Mouse (Mus musculus): ENCODE measurements around the gene Dynll1. TPM values are rescaled to one million over a fixed set of nuclear protein-coding genes. Genes with fewer than 3 reads are reported as not detected.

Gene Dynll1
- polyA plus RNA-seq, 1 experiment from 2014 or later, result 1,163 TPM

DNA sequence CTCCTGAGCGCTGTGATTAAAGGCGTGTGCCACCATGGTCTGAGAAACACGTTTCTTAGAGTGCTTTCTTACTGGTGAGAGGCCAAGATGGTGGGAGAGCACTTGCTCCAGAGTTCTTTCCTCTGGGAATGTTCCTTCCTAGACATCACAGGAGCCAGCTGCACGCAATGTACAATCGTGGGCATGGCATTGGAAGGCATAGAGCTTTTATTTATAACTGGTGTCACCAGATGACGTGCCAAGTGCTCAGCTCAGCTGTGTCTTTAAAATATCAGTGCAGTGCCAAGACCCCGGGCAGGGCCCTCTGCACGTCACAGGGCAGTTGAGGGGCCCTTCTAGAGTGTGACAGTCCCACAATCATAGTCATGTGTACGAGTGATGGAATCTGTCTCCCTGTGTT lies 30.2 kb upstream of the Dynll1 start:
- no peak for ATAC-seq (ENCODE audit: low read depth)
- H3K9me3 ChIP-seq (ENCODE audit: control insufficient read depth, low read length), result no peaks in the 10 kb centered on the region
- H3K4me1 ChIP-seq (ENCODE audit: control insufficient read depth, insufficient read depth, low read length), result peaks cover 22% of the 10 kb centered on the region
- no peak overlapping the region for H3K27ac ChIP-seq (ENCODE audit: low read depth, low read length)
- no peak overlapping the region for H3K9ac ChIP-seq (replicated peaks; ENCODE audit: low read depth, low read length)
- H3K36me3 ChIP-seq (ENCODE audit: control insufficient read depth, insufficient read depth, low read length), result peaks cover 42% of the 10 kb centered on the region
- H3K4me3 ChIP-seq (ENCODE audit: low read depth, low read length), result no peak overlapping the region
- WGBS, result 89% methylated on average over 9 of the region's 9 CpGs
- H3K27me3 ChIP-seq (ENCODE audit: control insufficient read depth, insufficient read depth, low read length), result no peaks in the 10 kb centered on the region
- H3K4me2 ChIP-seq (ENCODE audit: low read depth, low read length), result no peak overlapping the region

DNA sequence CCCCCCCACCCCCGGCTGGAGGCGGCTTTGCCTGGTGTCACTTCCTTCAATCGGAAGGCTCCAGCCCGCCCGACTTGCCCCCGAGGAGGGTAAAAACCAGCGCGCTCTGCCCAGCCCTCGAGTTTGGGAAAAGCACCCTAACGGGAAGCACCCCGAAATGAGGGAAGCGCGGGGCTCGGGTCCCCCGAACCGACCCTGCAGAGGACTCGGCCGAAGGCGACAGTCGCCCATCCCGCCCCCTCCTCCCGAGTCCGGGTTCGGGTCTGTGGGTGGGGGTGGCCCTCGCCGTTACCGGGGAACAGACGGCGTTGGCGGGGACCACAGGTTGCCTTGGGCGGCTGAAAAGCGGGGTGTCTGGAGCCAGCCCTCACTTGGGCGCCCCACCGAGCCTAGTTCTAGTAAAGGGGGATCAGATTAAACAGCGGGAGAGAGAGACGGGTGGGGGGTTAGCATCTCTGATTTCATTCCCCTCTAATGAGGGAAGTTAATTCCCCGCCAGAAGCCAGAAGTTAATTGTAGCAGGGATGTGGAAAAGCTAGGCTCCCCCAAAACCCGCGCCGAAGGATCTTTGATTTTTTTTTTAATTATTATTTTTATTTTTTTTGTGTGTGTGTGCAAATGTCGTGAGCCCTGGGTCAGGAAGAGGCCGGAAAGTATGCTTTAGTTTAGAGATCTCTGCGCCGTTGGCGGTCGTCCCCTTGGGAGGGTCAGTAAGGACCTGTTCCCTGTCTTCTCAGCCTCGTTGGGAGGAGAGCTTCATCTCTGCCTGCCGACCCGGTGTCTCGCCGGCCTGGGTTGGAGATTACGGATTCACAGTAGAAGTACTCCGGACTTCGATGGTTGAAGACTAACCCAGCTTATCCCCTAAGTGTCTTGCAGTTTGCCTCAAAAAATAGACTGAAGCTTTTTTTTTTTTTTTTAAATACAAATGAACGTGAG lies 27.1 kb upstream of the Dynll1 start:
- peak overlapping the region; percentile 64 for H3K4me3 ChIP-seq (ENCODE audit: low read depth, low read length)
- H3K4me1 ChIP-seq (ENCODE audit: control insufficient read depth, insufficient read depth, low read length), result peaks cover 25% of the 10 kb centered on the region
- H3K27ac ChIP-seq (ENCODE audit: low read depth, low read length), result peak overlapping the region; percentile 81
- peak overlapping the region; percentile 85 for H3K4me2 ChIP-seq (ENCODE audit: low read depth, low read length)
- H3K9ac ChIP-seq (replicated peaks; ENCODE audit: low read depth, low read length), result peak overlapping the region; percentile 91
- WGBS, result under 1% methylated on average over 48 of the region's 55 CpGs
- ATAC-seq (ENCODE audit: low read depth), result 0 out of 2 replicates have a peak, but pooled peaks have one; percentile 18
- no peaks in the 10 kb centered on the region for H3K27me3 ChIP-seq (ENCODE audit: control insufficient read depth, insufficient read depth, low read length)
- H3K9me3 ChIP-seq (ENCODE audit: control insufficient read depth, low read length), result no peaks in the 10 kb centered on the region
- peaks cover 12% of the 10 kb centered on the region for H3K36me3 ChIP-seq (ENCODE audit: control insufficient read depth, insufficient read depth, low read length)

DNA sequence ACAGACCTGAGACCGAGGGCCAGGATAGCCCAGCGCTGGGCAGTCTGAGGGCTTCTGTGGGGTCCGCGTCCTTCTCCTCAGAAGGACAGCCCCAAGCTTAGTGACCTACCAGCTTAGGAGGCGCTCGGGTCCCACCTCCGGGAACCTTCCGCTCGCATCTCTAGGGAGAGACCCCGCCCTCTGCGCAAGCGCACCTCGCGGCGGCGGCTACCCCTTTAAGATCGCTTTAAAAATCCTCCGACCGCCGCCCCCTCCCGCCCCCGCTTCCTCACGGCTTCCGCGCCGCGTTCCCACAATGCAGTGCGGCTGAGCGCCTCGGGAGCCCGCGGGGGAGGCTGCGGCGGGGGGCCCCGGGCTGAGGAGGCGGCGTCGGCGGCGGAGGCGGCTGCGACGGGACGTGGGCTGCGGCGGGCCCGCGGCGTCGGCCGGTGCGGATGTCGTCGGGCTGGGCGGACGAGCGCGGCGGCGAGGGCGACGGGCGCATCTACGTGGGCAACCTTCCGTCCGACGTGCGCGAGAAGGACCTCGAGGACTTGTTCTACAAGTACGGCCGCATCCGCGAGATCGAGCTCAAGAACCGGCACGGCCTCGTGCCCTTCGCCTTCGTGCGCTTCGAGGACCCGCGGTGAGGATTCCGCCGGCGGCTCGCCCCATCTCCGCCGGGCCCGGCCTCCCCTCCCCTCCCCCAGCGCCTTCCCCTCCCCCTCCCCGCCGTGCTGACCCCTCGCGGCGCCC lies 26.2 kb upstream of the Dynll1 start, which contains the start of gene Srsf9:
Srsf9 (plus strand) TSS at position 303 of the 735 bp plus-strand sequence.
- ATAC-seq (ENCODE audit: low read depth), result peak; percentile 91
- Histone ChIP-seq H3K27me3 (ENCODE audit: control insufficient read depth, insufficient read depth, low read length) (no peaks in the 10 kb centered on the region), H3K4me1 (ENCODE audit: control insufficient read depth, insufficient read depth, low read length) (peaks cover 25% of the 10 kb centered on the region), H3K27ac (ENCODE audit: low read depth, low read length) (peak within 1 kb of the TSS; percentile 81), H3K9ac (replicated peaks; ENCODE audit: low read depth, low read length) (peak within 1 kb of the TSS; percentile 91), H3K4me2 (ENCODE audit: low read depth, low read length) (peak within 1 kb of the TSS; percentile 85), H3K9me3 (ENCODE audit: control insufficient read depth, low read length) (no peaks in the 10 kb centered on the region), H3K4me3 (ENCODE audit: low read depth, low read length) (peak within 1 kb of the TSS; percentile 64), H3K36me3 (ENCODE audit: control insufficient read depth, insufficient read depth, low read length) (peaks cover 4% of the 10 kb centered on the region; the same call in 1 of the 2 replicates)
- WGBS, result under 1% methylated on average over 70 of the region's 97 CpGs

DNA sequence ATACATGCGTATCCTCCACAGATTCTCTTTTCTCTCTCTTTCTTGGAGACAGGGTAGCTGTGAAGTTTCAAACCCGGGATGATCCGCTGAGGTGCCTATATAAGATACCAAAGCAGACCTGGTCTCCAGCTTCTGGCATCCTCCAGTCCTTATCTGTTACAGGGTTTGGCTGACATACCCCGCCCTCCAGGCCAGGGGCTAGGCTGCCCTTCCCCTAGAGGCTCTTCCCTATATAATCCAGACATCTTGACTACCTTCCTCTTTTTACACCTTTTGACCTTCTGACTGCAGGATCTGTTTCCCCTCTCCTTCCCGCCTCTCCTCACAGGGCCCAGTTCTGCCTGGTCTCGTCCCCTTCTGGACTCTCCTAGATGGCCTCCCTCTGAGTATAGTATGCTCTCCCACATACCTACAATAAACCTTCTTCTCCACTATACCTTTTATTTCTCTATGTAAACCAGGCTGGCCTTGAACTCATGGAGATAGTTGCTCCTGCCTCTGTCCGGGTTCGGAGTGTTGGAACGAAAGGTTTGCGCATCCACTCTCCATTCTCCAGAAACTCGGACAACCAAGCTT lies 25.5 kb upstream of the Dynll1 start:
- Histone ChIP-seq H3K4me2 (ENCODE audit: low read depth, low read length) (peak overlapping the region; percentile 85), H3K4me1 (ENCODE audit: control insufficient read depth, insufficient read depth, low read length) (peaks cover 25% of the 10 kb centered on the region), H3K27ac (ENCODE audit: low read depth, low read length) (peak overlapping the region; percentile 81), H3K36me3 (ENCODE audit: control insufficient read depth, insufficient read depth, low read length) (no peaks in the 10 kb centered on the region), H3K27me3 (ENCODE audit: control insufficient read depth, insufficient read depth, low read length) (no peaks in the 10 kb centered on the region), H3K9ac (replicated peaks; ENCODE audit: low read depth, low read length) (peak overlapping the region; percentile 91), H3K4me3 (ENCODE audit: low read depth, low read length) (peak overlapping the region; percentile 64), H3K9me3 (ENCODE audit: control insufficient read depth, low read length) (no peaks in the 10 kb centered on the region)
- WGBS, result 31% methylated on average over 11 of the region's 11 CpGs
- ATAC-seq (ENCODE audit: low read depth), result peak; percentile 32

DNA sequence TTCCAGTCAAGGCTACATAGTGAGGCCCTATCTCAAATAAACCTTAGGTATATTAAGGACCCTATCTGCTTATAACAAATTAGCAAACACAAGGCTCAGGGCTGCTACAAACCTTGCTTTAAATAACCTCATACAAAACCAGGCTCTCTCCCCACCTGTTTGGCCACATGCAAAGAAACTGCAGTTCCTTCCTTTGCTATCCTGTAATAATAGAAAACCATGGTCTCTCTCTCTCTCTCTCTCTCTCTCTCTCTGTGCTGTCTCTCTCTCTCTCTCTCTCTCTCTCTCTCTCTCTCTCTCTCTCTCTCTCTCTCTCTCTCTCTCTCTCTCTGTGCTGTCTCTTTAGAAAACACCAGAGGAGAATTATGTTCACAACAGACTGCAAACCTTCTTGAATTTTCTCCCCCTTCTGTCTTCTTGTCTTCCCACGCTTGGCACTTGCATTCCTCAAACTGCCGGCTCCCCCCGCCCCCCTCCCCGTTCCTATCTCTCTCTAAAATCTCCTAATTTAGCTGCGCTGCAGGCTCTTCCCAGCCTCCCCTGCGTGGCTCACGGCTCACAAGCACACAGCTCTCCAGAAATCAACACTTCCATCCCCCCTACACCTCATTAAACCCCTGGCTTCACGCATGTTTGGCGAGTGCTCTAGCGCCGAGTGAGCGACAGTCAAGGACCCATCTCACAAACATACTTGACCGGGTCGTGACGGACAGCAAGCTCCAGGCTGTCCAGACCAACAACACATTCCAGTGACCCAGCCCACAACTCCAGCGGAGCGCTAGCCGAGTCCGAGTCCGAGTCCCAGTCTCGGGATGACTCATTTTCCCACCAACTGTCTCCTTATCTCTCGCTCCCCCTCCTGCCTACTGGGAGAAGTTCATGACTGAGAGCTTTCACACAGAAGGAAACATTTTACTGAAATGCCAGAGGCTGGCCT lies 18.5 kb upstream of the Dynll1 start:
- peak overlapping the region; percentile 25; the same call in 1 of the 2 replicates for H3K9ac ChIP-seq (replicated peaks; ENCODE audit: low read depth, low read length)
- no peaks in the 10 kb centered on the region for H3K36me3 ChIP-seq (ENCODE audit: control insufficient read depth, insufficient read depth, low read length)
- under 1% methylated on average over 22 of the region's 22 CpGs for WGBS
- peak overlapping the region; percentile 25 for H3K4me3 ChIP-seq (ENCODE audit: low read depth, low read length)
- no peaks in the 10 kb centered on the region for H3K27me3 ChIP-seq (ENCODE audit: control insufficient read depth, insufficient read depth, low read length)
- no peaks in the 10 kb centered on the region for H3K9me3 ChIP-seq (ENCODE audit: control insufficient read depth, low read length)
- peaks cover 29% of the 10 kb centered on the region for H3K4me1 ChIP-seq (ENCODE audit: control insufficient read depth, insufficient read depth, low read length)
- peak; percentile 52; the same call in 1 of the 2 replicates for ATAC-seq (ENCODE audit: low read depth)
- peak overlapping the region; percentile 74 for H3K4me2 ChIP-seq (ENCODE audit: low read depth, low read length)
- peak overlapping the region; percentile 63 for H3K27ac ChIP-seq (ENCODE audit: low read depth, low read length)

DNA sequence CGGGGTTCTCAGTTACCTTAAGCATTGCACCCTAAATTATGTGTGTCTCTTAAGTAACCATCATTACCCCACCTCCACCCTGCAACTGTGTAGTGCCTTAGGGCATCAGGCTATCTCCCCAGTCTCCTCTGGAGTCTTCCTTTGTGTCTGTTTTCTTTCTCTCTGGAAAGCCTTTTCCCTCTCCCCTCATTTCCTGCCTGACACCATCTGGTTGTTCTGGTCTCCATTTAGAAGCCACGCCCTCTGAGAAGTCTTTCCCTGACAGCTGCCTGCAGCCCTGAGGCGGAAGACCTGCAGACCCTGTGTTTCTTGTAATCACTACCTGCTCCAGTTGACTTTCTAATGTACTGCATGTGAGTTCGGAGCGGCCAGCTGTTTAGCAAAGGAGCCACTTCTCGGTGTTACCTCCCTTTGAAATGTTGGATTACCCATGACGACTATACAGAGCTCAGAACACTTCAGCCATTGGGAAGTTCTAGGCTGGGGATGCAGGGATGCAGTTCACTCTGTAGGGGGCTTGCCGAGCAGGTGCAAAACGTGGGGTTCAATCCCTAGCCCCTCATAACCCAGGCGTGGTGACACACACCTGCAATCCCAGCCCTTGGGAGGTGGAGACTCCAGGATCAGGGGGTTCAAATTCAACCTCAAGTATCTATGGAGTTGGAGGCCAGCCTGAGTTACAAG lies 17.0 kb upstream of the Dynll1 start:
- 0 out of 2 replicates have a peak, but pooled peaks have one; percentile 29 for ATAC-seq (ENCODE audit: low read depth)
- Histone ChIP-seq H3K27me3 (ENCODE audit: control insufficient read depth, insufficient read depth, low read length) (no peaks in the 10 kb centered on the region), H3K9me3 (ENCODE audit: control insufficient read depth, low read length) (no peaks in the 10 kb centered on the region), H3K4me1 (ENCODE audit: control insufficient read depth, insufficient read depth, low read length) (peaks cover 29% of the 10 kb centered on the region), H3K9ac (replicated peaks; ENCODE audit: low read depth, low read length) (peak overlapping the region; percentile 26; the same call in 1 of the 2 replicates), H3K4me2 (ENCODE audit: low read depth, low read length) (peak overlapping the region; percentile 6; the same call in 1 of the 2 replicates), H3K36me3 (ENCODE audit: control insufficient read depth, insufficient read depth, low read length) (no peaks in the 10 kb centered on the region), H3K4me3 (ENCODE audit: low read depth, low read length) (no peak overlapping the region), H3K27ac (ENCODE audit: low read depth, low read length) (peak overlapping the region; percentile 80)
- 2% methylated on average over 10 of the region's 10 CpGs for WGBS

DNA sequence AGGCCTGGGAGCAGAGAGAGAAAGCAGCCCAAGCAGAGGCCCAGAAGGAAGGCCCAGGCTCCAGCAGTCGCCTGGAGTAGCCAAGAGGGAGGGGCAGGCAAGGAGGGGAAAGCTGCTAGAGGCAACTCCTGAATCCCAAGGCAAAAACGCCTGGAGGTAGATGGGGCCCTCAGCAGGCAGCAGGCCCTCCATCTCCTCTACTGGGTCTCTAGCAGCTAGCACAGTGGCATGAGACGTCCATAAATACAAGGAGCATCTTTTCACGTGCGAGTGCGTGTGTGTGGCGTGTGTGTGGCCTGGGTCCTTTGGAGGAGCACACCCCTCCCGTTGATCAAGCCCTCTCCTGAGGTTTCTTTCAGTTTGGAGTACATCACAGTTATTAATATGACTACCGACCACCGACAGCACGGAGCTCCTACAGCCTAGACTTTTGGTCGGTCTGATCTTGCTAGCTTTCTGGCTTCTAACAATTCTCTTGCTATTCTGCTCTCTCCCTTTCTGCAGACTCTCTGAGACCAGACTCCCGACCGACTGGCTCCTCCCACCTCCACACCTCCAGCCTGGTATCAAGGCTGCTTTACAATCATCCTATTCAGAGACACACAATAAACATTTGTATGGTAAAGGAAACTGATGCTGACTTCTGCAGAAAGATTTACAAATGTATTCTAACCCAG lies 16.3 kb upstream of the Dynll1 start:
- Histone ChIP-seq H3K9ac (replicated peaks; ENCODE audit: low read depth, low read length) (peak overlapping the region; percentile 26; the same call in 1 of the 2 replicates), H3K4me1 (ENCODE audit: control insufficient read depth, insufficient read depth, low read length) (peaks cover 29% of the 10 kb centered on the region), H3K9me3 (ENCODE audit: control insufficient read depth, low read length) (no peaks in the 10 kb centered on the region), H3K27me3 (ENCODE audit: control insufficient read depth, insufficient read depth, low read length) (no peaks in the 10 kb centered on the region), H3K4me2 (ENCODE audit: low read depth, low read length) (0 out of 2 replicates have a peak overlapping the region, but pooled peaks have one; percentile 12), H3K36me3 (ENCODE audit: control insufficient read depth, insufficient read depth, low read length) (no peaks in the 10 kb centered on the region), H3K4me3 (ENCODE audit: low read depth, low read length) (no peak overlapping the region), H3K27ac (ENCODE audit: low read depth, low read length) (peak overlapping the region; percentile 80)
- 2% methylated on average over 14 of the region's 14 CpGs for WGBS
- ATAC-seq (ENCODE audit: low read depth), result 0 out of 2 replicates have a peak, but pooled peaks have one; percentile 20

All from neural tube, embryonic 14.5 days (tissue).